9 mouse cellular contexts compared by ENCODE assay signal in the genomic region with DNA sequence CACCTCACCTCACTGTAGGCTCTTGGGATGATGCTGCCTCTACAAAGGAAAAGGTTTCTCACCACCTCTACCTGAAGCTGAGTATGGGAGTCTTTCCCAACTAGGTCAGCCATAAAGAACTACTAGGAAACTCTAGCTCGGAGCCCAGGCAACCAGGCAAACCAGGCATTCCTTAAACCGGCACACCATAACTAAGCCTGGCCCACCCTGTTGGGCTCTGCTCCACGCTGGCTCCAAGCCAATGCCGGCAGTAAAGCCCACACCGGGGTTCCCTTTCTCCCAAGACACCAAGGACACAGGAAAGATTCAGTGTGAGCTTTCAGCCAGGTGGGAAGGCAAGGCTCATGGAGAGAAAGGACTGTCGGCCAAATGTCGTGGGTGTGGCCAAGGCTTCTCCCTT. TPM values are rescaled to one million over a fixed set of nuclear protein-coding genes. Genes with fewer than 3 reads are reported as not detected.
A peak's percentile ranks its signal among the peaks of the same experiment; 100 is the strongest.
DNase-seq lines count a peak whose midpoint lies in the region; ATAC-seq and TF ChIP-seq lines count a peak whose summit lies in the region.
"Had no signal": no experiment of that assay in that cellular context is flagged by ENCODE, and none has a peak within 500 bp of the region (broad histone marks: within the 10 kb centered on the region; RNA-seq: fewer than 3 reads in every experiment).

No protein-coding gene starts in this region.

- TF ChIP-seq POLR2A in heart, adult 2 months (IDR thresholded peaks at IDR 0.05; ENCODE audit: insufficient read depth, low read depth, low read length) = no peak

- H3K4me2 ChIP-seq in kidney, embryonic 16.5 days (replicated peaks; ENCODE audit: low read depth, low read length) = peak overlapping the region; percentile 17; the same call in 1 of the 2 replicates
- H3K4me2 ChIP-seq in stomach, embryonic 16.5 days (ENCODE audit: low read depth, low read length) = peak overlapping the region; percentile 28; the same call in 1 of the 2 replicates
- H3K4me2 ChIP-seq: liver, embryonic 15.5 days had no signal

- H3K27ac ChIP-seq in heart, embryonic 10.5 days = peak overlapping the region; percentile 44; the same call in 1 of the 2 replicates
- no peak overlapping the region; the same call in 1 of the 2 replicates for H3K27ac ChIP-seq in heart, adult 2 months
- no peak overlapping the region; the same call in 1 of the 2 replicates for H3K27ac ChIP-seq in kidney, embryonic 16.5 days (ENCODE audit: low read length)
- H3K27ac ChIP-seq in stomach, embryonic 16.5 days (ENCODE audit: low read length) = peak overlapping the region; percentile 48; the same call in 1 of the 2 replicates

- H3K9ac ChIP-seq in heart, adult 2 months (ENCODE audit: low read depth, low read length) = no peak overlapping the region
- H3K9ac ChIP-seq in kidney, embryonic 16.5 days (replicated peaks; ENCODE audit: low read length) = no peak overlapping the region
- no peak overlapping the region for H3K9ac ChIP-seq in stomach, embryonic 16.5 days (ENCODE audit: low read length)
- H3K9ac ChIP-seq: liver, embryonic 15.5 days had no signal

- TF ChIP-seq EP300 in heart, adult 2 months (IDR thresholded peaks at IDR 0.05; ENCODE audit: insufficient read depth, low read depth, low read length) = no peak

- no peak for TF ChIP-seq CTCF in heart, adult 2 months (IDR thresholded peaks at IDR 0.05)

- H3K27me3 ChIP-seq in heart, embryonic 10.5 days (ENCODE audit: insufficient read depth, poor library complexity, severe bottlenecking) = no peaks in the 10 kb centered on the region
- no peaks in the 10 kb centered on the region for H3K27me3 ChIP-seq in heart, adult 2 months (ENCODE audit: control insufficient read depth, insufficient read depth, low read length)
- H3K27me3 ChIP-seq in kidney, embryonic 16.5 days (ENCODE audit: insufficient read depth, low read length) = no peaks in the 10 kb centered on the region
- no peaks in the 10 kb centered on the region for H3K27me3 ChIP-seq in stomach, embryonic 16.5 days (ENCODE audit: control insufficient read depth, insufficient read depth, low read length)
- H3K27me3 ChIP-seq: liver, embryonic 15.5 days had no signal

- DNase-seq in heart, embryonic 10.5 days (ENCODE audit: low spot score) = peak; percentile 87
- DNase-seq in heart, adult 2 months = no peak
- DNase-seq in right cerebral cortex, postnatal 4 days = peak; percentile 49
- no peak for DNase-seq in right cerebral cortex, postnatal 36 days (ENCODE audit: low spot score in 2 of 2)
- no peak for DNase-seq in left cerebral cortex, postnatal 25 days (ENCODE audit: low spot score in 2 of 2)
- DNase-seq in cerebellum, adult 8-10 months = no peak

- no peak; the same call in 1 of the 2 replicates for ATAC-seq in kidney, embryonic 16.5 days (ENCODE audit: low FRiP score, low TSS enrichment)
- peak; percentile 53 for ATAC-seq in stomach, embryonic 16.5 days (ENCODE audit: insufficient read depth, low FRiP score)

- no peaks in the 10 kb centered on the region for H3K79me2 ChIP-seq in heart, adult 2 months (replicated peaks; ENCODE audit: control insufficient read depth, insufficient read depth, low read length)

- H3K4me1 ChIP-seq in heart, embryonic 10.5 days = peaks cover 30% of the 10 kb centered on the region
- peaks cover 16% of the 10 kb centered on the region for H3K4me1 ChIP-seq in heart, adult 2 months (ENCODE audit: control insufficient read depth, insufficient read depth, low read length)
- H3K4me1 ChIP-seq in kidney, embryonic 16.5 days (ENCODE audit: insufficient read depth, low read length) = peaks cover 39% of the 10 kb centered on the region
- peaks cover 33% of the 10 kb centered on the region for H3K4me1 ChIP-seq in stomach, embryonic 16.5 days (ENCODE audit: control insufficient read depth, insufficient read depth, low read length)

- 0 out of 2 replicates have a peak overlapping the region, but pooled peaks have one; percentile 2 for H3K4me3 ChIP-seq in heart, embryonic 10.5 days
- H3K4me3 ChIP-seq in heart, adult 2 months = no peak overlapping the region
- H3K4me3 ChIP-seq in kidney, embryonic 16.5 days (ENCODE audit: low read length) = no peak overlapping the region
- no peak overlapping the region for H3K4me3 ChIP-seq in stomach, embryonic 16.5 days (replicated peaks; ENCODE audit: low read length)
- H3K4me3 ChIP-seq: liver, embryonic 15.5 days had no signal

- no peaks in the 10 kb centered on the region for H3K9me3 ChIP-seq in heart, embryonic 10.5 days
- H3K9me3 ChIP-seq in kidney, embryonic 16.5 days (ENCODE audit: low read length) = peaks cover 4% of the 10 kb centered on the region
- H3K9me3 ChIP-seq in stomach, embryonic 16.5 days (replicated peaks; ENCODE audit: control insufficient read depth, low read length) = peaks cover 4% of the 10 kb centered on the region; the same call in 1 of the 2 replicates
- H3K9me3 ChIP-seq: liver, embryonic 15.5 days had no signal

- no peaks in the 10 kb centered on the region for H3K36me3 ChIP-seq in heart, embryonic 10.5 days
- peaks cover 4% of the 10 kb centered on the region for H3K36me3 ChIP-seq in heart, adult 2 months (ENCODE audit: control insufficient read depth, insufficient read depth, low read length)
- no peaks in the 10 kb centered on the region for H3K36me3 ChIP-seq in kidney, embryonic 16.5 days (ENCODE audit: insufficient read depth, low read length)
- H3K36me3 ChIP-seq in stomach, embryonic 16.5 days (ENCODE audit: control insufficient read depth, insufficient read depth, low read length) = no peaks in the 10 kb centered on the region

- intact Hi-C loops in heart, adult 2 months (cut with DNase I) = loop anchor here (5.0 kb wide), 1 partner anchor 94 kb away; the partner anchor contains the start of gene Atp8b2
- intact Hi-C loops in left cerebral cortex, postnatal 25 days (cut with DNase I) = no loop called here

- WGBS in heart, embryonic 10.5 days = 10% methylated on average over 7 of the region's 7 CpGs
- WGBS in heart, adult 2 months = 15% methylated on average over 7 of the region's 7 CpGs
- WGBS in kidney, embryonic 16.5 days = 13% methylated on average over 7 of the region's 7 CpGs
- 12% methylated on average over 7 of the region's 7 CpGs for WGBS in stomach, embryonic 16.5 days

RNA-seq across cellular contexts. Expression of gene She, which starts 37.2 kb away (rescaled TPM):
- 5.4 and 5.9 TPM in 2 replicates for polyA plus RNA-seq in heart, embryonic 10.5 days (2016; fragmentation: Nextera tagmentation; extraction: Ambion mirVana)
- total RNA-seq in heart, adult 2 months (2021) = 10 to 100 TPM; 12.3 to 13.3 TPM
- 3.4 and 7.7 TPM in 2 replicates for polyA plus RNA-seq in heart, adult 2 months (2012; rRNA removed)
- polyA plus RNA-seq in kidney, embryonic 16.5 days (2015; fragmentation: Nextera tagmentation; extraction: Ambion mirVana) = 6.7 and 7.8 TPM in 2 replicates
- 3.0 and 3.1 TPM in 2 replicates for polyA plus RNA-seq in stomach, embryonic 16.5 days (2015; fragmentation: Nextera tagmentation; extraction: Ambion mirVana)
- total RNA-seq in left cerebral cortex, postnatal 25 days (2021) = 1 to 10 TPM; 3.1 to 3.4 TPM

RNA-seq across cellular contexts. Expression of gene Il6ra, which starts 44.6 kb away (rescaled TPM):
- polyA plus RNA-seq in heart, embryonic 10.5 days (2016; fragmentation: Nextera tagmentation; extraction: Ambion mirVana) = 0.28 and 0.48 TPM in 2 replicates
- total RNA-seq in heart, adult 2 months (2021) = 1 to 10 TPM; 4.3 to 4.8 TPM
- polyA plus RNA-seq in heart, adult 2 months (2012; rRNA removed) = 2.5 and 2.8 TPM in 2 replicates
- polyA plus RNA-seq in kidney, embryonic 16.5 days (2015; fragmentation: Nextera tagmentation; extraction: Ambion mirVana) = 0.84 and 0.91 TPM in 2 replicates
- 2.9 and 3.2 TPM in 2 replicates for polyA plus RNA-seq in stomach, embryonic 16.5 days (2015; fragmentation: Nextera tagmentation; extraction: Ambion mirVana)
- 1 to 10 TPM; 4.7 to 5.0 TPM for total RNA-seq in left cerebral cortex, postnatal 25 days (2021)

Comparison
In these comparisons a context has a peak if more than half of its experiments do, and no peak if none do; other contexts are left out.
1. DNase-seq: peak in heart, embryonic 10.5 days (single experiment) and right cerebral cortex, postnatal 4 days (single experiment); none in heart, adult 2 months (0 of 2), right cerebral cortex, postnatal 36 days (0 of 2), left cerebral cortex, postnatal 25 days (0 of 2) and cerebellum, adult 8-10 months (single experiment).
2. H3K27ac ChIP-seq: peak in heart, embryonic 10.5 days (single experiment) and stomach, embryonic 16.5 days (single experiment); none in heart, adult 2 months (single experiment) and kidney, embryonic 16.5 days (single experiment).